Mouse (Mus musculus): ENCODE measurements around the gene Tmsb4x. TPM values are rescaled to one million over a fixed set of nuclear protein-coding genes. Genes with fewer than 3 reads are reported as not detected.

Gene Tmsb4x
- total and polyA plus RNA-seq, 3 experiments: 6.5 to 487 (median 255) TPM

GRCm38 (mm10) chrX:167182411-167182810, 26.7 kb downstream of the Tmsb4x start:
- no peak for DNase-seq

GRCm38 (mm10) chrX:167179961-167180642, 29.0 kb downstream of the Tmsb4x start:
- DNase-seq: no peak

- DNase-seq: no peak
Observed at GRCm38 (mm10) chrX:167179549-167179948, 29.6 kb downstream of the Tmsb4x start.

- no peak for DNase-seq
Observed at GRCm38 (mm10) chrX:167175319-167175718, 33.8 kb downstream of the Tmsb4x start.

GRCm38 (mm10) chrX:167174311-167174710, 34.8 kb downstream of the Tmsb4x start:
- no peak for DNase-seq

GRCm38 (mm10) chrX:167172256-167172655, 36.9 kb downstream of the Tmsb4x start:
- peak; percentile 50 for DNase-seq

GRCm38 (mm10) chrX:167171281-167171680, 37.8 kb downstream of the Tmsb4x start:
- no peak for DNase-seq

GRCm38 (mm10) chrX:167167282-167167681, 41.8 kb downstream of the Tmsb4x start:
- no peak for DNase-seq

- no peak for DNase-seq
Observed at GRCm38 (mm10) chrX:167166051-167166450, 43.1 kb downstream of the Tmsb4x start.

- no peak for DNase-seq
Observed at GRCm38 (mm10) chrX:167157691-167158090, 51.4 kb downstream of the Tmsb4x start.

Other genes with a start within 250 kb of the Tmsb4x start
- 1 to 10 TPM; 1.2 to 3.3 TPM for gene Tlr8, start 55.0 kb upstream of the Tmsb4x start, total RNA-seq (2021)
- gene Tlr8, start 55.0 kb upstream of the Tmsb4x start, polyA plus RNA-seq (2012; rRNA removed): 0.18 and 0.20 TPM in 2 replicates
- 1 to 10 TPM; 2.4 to 2.5 TPM for gene Tlr7, start 121.2 kb upstream of the Tmsb4x start, total RNA-seq (2021)
- 0.12 and 0.15 TPM in 2 replicates for gene Tlr7, start 121.2 kb upstream of the Tmsb4x start, polyA plus RNA-seq (2012; rRNA removed)
- 10 to 100 TPM; 22.4 to 23.4 TPM for gene Prps2, start 173.4 kb upstream of the Tmsb4x start, total RNA-seq (2021)
- gene Prps2, start 173.4 kb upstream of the Tmsb4x start, polyA plus RNA-seq (2012; rRNA removed): 16.6 and 19.9 TPM in 2 replicates

Measured in adrenal gland, adult 2 months (tissue).